Mouse (Mus musculus): ENCODE measurements around the gene Neu2.
A peak's percentile ranks its signal among the peaks of the same experiment; 100 is the strongest.

Gene Neu2

DNA sequence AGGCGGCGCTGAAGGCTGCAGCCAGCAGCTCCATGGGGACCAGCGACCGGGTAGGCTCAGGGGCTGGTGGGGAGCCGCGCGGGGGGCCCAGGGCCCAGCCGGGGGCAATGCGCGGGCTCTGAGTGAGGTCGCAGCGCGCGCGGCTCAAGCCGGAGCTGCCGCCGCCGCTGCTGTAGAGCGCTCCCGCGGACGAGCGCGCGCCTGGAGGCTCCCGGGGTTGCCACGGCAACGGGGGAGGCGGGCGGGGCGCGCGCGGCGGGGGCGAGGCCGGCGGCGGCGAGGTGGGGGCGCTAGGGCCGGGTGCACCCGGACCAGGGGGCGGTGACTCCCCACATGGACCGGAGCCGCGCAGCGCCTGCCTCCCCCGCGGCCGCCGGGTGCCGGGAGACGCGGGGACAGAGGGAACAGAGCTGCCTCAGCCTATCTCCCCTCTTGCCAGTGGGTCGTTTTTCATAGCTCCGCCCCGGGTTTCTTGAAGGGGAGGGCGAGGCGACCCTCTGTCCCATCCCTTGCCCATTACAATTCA lies 540 bp downstream of the Neu2 start:
- no peaks in the 10 kb centered on the region for H3K27me3 ChIP-seq (ENCODE audit: control insufficient read depth, insufficient read depth, low read length, poor library complexity, severe bottlenecking)
- no peaks in the 10 kb centered on the region for H3K36me3 ChIP-seq (ENCODE audit: control insufficient read depth, insufficient read depth, low read length, poor library complexity, severe bottlenecking)
- peak; percentile 13 for DNase-seq (ENCODE audit: low read depth, low spot score)

DNA sequence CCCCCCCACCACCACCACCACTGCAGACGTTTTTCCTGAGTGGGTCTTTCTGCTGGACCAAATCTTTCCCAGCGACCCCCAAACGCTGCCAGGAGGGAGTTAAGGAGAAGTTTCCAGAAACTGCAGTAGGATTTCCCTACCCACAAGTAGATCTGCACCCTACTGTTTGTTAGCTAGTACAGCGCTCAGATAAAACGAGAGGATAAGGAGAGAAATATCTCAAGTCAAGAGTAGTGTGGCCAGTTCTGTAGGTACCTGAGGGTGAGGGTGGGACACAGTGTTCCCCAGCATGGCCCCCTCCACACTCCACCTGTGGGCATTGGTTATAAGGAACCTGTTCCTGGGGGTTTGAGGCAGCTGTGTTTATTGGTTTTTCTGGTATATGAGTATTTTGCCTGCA lies 1.2 kb downstream of the Neu2 start:
- DNase-seq (ENCODE audit: low read depth, low spot score): no peak
- Histone ChIP-seq H3K36me3 (ENCODE audit: control insufficient read depth, insufficient read depth, low read length, poor library complexity, severe bottlenecking) (no peaks in the 10 kb centered on the region), H3K27me3 (ENCODE audit: control insufficient read depth, insufficient read depth, low read length, poor library complexity, severe bottlenecking) (no peaks in the 10 kb centered on the region)

DNA sequence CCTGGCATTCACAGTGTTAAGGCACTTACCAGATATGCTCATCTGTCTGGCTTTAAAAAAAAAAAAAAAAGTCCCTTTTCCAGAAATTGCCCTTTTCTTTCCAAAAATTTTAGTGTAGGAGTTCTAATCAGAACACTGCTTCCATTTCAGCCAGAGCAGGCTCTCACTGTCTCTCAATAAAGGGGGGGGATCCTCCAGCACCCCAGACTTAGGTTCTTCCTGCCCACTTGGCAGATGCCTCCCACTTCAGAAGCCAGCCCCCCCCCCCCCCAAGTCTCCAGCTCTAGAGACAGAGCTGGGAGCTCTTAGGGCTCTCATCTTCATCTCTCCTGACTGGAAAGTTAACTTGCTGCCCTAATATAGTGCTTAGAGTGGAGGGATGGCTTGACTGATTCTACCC lies 10.8 kb downstream of the Neu2 start:
- DNase-seq (ENCODE audit: low read depth, low spot score): no peak
- no peaks in the 10 kb centered on the region for H3K27me3 ChIP-seq (ENCODE audit: control insufficient read depth, insufficient read depth, low read length, poor library complexity, severe bottlenecking)

DNA sequence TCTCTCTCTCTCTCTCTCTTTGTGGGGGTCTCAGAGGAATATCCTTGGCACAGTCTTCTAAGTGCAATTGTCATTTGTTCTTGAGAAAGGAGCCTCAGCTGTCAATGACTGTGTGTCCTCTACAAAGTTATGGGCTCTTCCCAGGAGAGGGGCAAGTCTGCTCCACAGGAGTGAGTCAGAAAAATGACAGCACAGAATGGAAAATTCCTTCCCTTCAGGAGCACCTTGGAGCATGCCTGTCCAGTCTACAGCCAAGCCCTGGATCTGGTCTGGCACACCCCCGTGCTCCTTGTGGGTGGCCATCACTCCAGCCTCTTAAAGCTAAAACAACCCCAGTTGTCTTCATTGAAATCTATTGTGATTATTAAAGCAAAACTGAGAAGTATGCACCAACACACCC lies 11.8 kb downstream of the Neu2 start:
- no peaks in the 10 kb centered on the region for H3K36me3 ChIP-seq (ENCODE audit: control insufficient read depth, insufficient read depth, low read length, poor library complexity, severe bottlenecking)
- H3K27me3 ChIP-seq (ENCODE audit: control insufficient read depth, insufficient read depth, low read length, poor library complexity, severe bottlenecking): no peaks in the 10 kb centered on the region
- no peak for DNase-seq (ENCODE audit: low read depth, low spot score)

More for the DNA sequence above, 10.8 kb downstream of the Neu2 start:
- H3K36me3 ChIP-seq (ENCODE audit: control insufficient read depth, insufficient read depth, low read length, poor library complexity, severe bottlenecking): no peaks in the 10 kb centered on the region

DNA sequence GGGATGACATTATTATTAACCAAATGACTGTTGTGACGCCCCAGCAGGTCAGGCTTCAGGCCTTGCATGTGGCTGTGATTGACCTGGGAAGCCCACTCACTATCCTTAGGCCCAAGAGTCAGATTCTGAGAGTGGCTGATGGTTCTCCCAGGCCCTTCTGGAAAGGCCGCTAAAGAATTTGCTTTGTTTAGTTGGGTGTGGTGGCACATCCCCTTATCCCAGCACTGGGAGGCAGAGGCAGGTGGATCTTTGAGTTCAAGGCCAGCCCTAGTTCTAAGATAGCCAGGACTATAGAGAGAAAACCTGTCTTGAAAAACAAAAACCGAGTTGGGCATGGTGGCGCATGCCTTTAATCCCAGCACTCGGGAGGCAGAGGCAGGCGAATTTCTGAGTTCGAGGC lies 15.4 kb downstream of the Neu2 start:
- H3K36me3 ChIP-seq (ENCODE audit: control insufficient read depth, insufficient read depth, low read length, poor library complexity, severe bottlenecking): no peaks in the 10 kb centered on the region
- no peak for DNase-seq (ENCODE audit: low read depth, low spot score)

DNA sequence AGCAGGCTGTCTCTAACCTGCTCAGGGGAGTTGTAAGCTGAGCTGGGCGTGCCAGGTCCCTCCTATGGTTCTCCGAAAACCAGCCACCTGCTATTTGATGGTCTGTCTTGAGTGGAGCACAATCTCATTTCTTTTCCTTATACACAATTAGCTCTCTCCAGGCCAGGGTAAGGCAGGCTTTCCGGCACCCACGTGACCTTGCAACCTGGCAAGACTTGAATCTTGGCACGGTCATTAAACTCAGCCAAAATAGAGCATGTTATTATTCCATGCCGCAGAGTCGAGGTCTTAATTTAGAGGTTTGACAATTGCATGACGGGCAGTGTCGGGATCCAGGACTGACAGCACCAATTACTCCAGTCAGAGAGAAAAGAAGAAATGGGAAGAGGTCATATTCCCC lies 17.5 kb downstream of the Neu2 start:
- H3K36me3 ChIP-seq (ENCODE audit: control insufficient read depth, insufficient read depth, low read length, poor library complexity, severe bottlenecking): no peaks in the 10 kb centered on the region
- DNase-seq (ENCODE audit: low read depth, low spot score): no peak
- H3K27me3 ChIP-seq (ENCODE audit: control insufficient read depth, insufficient read depth, low read length, poor library complexity, severe bottlenecking): no peaks in the 10 kb centered on the region

More for the DNA sequence above, 15.4 kb downstream of the Neu2 start:
- no peaks in the 10 kb centered on the region for H3K27me3 ChIP-seq (ENCODE audit: control insufficient read depth, insufficient read depth, low read length, poor library complexity, severe bottlenecking)

DNA sequence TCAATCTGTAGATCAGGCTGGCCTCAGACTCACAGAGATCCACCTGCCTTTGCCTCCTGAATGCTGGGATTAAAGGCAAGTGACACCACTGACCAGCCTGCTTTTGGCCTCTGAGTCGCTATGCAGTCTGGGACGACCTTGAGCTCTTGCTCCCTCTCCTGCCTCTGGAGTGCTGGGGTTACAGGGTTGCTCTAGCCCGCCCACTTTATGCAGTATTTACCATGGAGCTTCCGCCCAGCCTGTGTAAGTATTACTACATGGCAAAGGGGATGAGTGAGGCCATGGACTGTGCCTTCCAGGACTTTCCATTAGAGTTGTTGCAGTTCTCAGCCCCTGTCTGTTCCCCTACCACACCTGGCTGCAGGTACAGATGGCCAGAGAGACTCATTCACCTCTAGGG lies 22.7 kb downstream of the Neu2 start:
- Histone ChIP-seq H3K36me3 (ENCODE audit: control insufficient read depth, insufficient read depth, low read length, poor library complexity, severe bottlenecking) (no peaks in the 10 kb centered on the region), H3K27me3 (ENCODE audit: control insufficient read depth, insufficient read depth, low read length, poor library complexity, severe bottlenecking) (no peaks in the 10 kb centered on the region)
- no peak for DNase-seq (ENCODE audit: low read depth, low spot score)

DNA sequence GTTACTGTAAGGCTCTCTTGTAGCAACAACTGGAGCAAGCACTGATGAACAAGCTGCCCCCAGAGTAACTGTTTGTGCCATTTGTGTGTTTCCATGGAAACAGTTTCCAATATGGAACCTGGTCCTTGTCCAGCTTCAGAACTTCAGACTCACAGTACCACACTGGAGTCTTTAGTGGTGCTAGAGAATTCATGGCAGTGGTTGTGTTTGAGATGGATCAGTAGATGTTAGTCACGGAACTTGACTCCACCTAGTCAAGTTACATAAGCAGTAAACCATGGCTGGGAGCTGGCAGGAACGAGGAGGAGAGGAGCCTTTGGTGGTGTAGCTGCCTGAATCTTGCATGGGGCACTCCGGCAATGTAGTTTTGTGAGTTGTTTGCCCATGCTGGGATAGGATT lies 24.4 kb downstream of the Neu2 start:
- no peak for DNase-seq (ENCODE audit: low read depth, low spot score)
- Histone ChIP-seq H3K27me3 (ENCODE audit: control insufficient read depth, insufficient read depth, low read length, poor library complexity, severe bottlenecking) (no peaks in the 10 kb centered on the region), H3K36me3 (ENCODE audit: control insufficient read depth, insufficient read depth, low read length, poor library complexity, severe bottlenecking) (no peaks in the 10 kb centered on the region)

DNA sequence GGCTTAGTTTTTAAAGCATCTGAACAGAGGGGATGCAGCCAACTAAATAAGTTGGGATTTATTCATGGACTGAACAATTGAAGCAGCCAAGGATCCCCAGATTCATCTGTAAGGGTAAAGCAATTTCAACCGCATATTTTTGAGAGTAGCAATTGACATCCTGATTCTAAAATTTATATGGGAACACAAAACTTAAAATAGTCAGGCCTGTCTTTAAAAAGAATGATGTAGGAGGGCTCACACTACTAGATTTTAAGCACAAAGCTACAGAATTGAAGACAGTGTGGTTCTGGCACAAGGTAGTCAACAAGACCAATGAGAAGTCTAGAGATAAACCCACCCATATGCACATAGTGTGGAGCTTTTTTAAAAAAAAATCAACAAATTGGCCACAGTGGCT lies 27.3 kb downstream of the Neu2 start:
- no peaks in the 10 kb centered on the region for H3K36me3 ChIP-seq (ENCODE audit: control insufficient read depth, insufficient read depth, low read length, poor library complexity, severe bottlenecking)
- no peaks in the 10 kb centered on the region for H3K27me3 ChIP-seq (ENCODE audit: control insufficient read depth, insufficient read depth, low read length, poor library complexity, severe bottlenecking)
- DNase-seq (ENCODE audit: low read depth, low spot score): no peak

DNA sequence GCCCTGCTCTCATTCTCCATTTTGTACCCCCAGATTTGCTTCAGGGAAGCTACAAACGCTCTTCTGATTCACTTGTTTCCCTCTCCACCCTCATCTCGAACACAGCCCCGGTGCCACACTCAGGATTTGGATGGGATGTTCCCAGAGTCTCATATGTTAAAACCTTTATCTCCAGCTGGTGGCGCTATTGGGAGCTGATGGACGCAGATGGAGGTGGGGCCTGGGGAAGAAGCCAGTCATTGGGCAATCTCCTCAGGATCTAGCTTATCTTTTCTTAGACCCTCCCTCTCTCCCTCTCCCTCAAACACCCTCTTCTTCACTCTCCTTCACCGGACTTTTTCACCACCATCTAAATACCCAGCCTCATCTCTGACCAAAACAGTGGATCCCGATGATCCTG lies 31.9 kb downstream of the Neu2 start:
- DNase-seq (ENCODE audit: low read depth, low spot score): peak; percentile 60
- Histone ChIP-seq H3K36me3 (ENCODE audit: control insufficient read depth, insufficient read depth, low read length, poor library complexity, severe bottlenecking) (no peaks in the 10 kb centered on the region), H3K27me3 (ENCODE audit: control insufficient read depth, insufficient read depth, low read length, poor library complexity, severe bottlenecking) (no peaks in the 10 kb centered on the region)

DNA sequence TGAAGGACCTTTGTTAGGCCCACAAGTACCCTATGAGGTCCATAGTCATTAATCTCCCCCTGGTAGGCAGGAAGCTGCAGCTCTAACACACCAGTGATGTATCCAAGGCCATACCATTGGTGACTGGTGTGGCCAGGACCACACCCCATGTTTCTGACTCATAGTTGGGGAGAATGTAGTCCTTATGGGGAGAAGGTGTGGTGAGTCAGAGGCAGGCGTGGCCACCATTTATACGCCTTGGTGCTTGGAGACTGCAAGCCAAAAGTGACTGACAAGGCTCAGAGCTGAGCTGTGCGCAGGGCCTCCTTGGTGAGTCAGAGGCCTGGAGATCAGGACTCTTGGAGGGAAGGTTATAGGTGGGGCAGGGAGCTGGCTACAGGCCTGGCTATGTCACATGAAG lies 41.3 kb downstream of the Neu2 start:
- Histone ChIP-seq H3K27me3 (ENCODE audit: control insufficient read depth, insufficient read depth, low read length, poor library complexity, severe bottlenecking) (no peaks in the 10 kb centered on the region), H3K36me3 (ENCODE audit: control insufficient read depth, insufficient read depth, low read length, poor library complexity, severe bottlenecking) (no peaks in the 10 kb centered on the region)
- DNase-seq (ENCODE audit: low read depth, low spot score): no peak

DNA sequence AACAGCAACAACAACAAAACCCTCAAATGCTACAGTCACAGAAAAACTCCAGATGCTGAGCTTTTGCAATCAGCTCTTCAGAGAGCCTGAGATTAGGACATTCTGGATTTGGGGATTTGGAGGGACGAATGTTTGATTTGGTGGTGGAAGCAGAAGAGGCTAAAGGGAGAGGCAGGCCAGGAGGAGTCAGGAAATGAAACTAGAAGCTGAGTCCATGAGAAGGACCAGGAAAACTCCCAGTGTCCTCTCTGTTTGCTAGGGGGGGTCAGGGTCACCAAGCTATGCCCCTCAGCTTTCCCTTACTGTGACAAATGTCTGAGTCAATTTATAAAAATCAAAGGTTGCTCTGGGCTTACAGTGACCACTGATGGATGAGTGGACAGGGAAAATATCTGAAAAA lies 43.9 kb downstream of the Neu2 start:
- no peaks in the 10 kb centered on the region for H3K36me3 ChIP-seq (ENCODE audit: control insufficient read depth, insufficient read depth, low read length, poor library complexity, severe bottlenecking)
- no peaks in the 10 kb centered on the region for H3K27me3 ChIP-seq (ENCODE audit: control insufficient read depth, insufficient read depth, low read length, poor library complexity, severe bottlenecking)
- DNase-seq (ENCODE audit: low read depth, low spot score): no peak

DNA sequence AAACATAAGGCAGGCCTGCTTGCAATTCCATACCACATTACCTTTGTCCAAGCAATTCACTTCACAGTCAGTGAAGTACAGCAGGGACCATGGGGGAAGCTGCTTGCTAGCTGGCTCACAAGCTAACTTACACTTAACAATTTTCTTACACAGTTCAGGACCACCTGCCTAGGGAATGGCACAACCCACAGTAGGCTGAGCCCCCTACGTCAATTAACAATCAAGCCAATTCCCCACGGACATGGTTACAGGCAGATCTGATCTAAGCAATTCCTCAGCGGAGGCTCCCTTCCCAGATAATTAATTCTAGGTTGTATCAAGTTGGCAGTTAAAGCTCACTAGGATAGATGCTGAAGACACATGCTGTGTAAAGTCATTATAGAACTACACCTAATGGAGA lies 53.3 kb downstream of the Neu2 start:
- Histone ChIP-seq H3K27me3 (ENCODE audit: control insufficient read depth, insufficient read depth, low read length, poor library complexity, severe bottlenecking) (no peaks in the 10 kb centered on the region), H3K36me3 (ENCODE audit: control insufficient read depth, insufficient read depth, low read length, poor library complexity, severe bottlenecking) (no peaks in the 10 kb centered on the region)
- no peak for DNase-seq (ENCODE audit: low read depth, low spot score)

DNA sequence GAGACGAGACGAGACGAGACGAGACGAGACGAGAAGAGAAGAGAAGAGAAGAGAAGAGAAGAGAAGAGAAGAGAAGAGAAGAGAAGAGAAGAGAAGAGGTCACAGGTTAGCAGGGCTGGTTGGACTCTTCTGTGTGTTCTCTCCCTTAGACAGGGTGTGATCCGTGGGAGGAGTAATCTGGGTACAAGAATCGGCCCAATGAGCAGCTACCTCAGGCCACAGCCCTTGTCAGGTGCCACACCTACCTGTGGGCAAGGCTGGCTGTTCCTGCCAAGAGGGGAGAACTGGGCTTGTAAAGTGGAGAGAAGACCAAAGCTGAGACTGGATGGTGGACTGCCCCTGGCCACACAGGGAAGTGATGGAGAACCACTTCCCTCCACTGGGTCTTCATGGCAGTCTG lies 56.1 kb downstream of the Neu2 start:
- DNase-seq (ENCODE audit: low read depth, low spot score): no peak
- Histone ChIP-seq H3K36me3 (ENCODE audit: control insufficient read depth, insufficient read depth, low read length, poor library complexity, severe bottlenecking) (no peaks in the 10 kb centered on the region), H3K27me3 (ENCODE audit: control insufficient read depth, insufficient read depth, low read length, poor library complexity, severe bottlenecking) (no peaks in the 10 kb centered on the region)

DNA sequence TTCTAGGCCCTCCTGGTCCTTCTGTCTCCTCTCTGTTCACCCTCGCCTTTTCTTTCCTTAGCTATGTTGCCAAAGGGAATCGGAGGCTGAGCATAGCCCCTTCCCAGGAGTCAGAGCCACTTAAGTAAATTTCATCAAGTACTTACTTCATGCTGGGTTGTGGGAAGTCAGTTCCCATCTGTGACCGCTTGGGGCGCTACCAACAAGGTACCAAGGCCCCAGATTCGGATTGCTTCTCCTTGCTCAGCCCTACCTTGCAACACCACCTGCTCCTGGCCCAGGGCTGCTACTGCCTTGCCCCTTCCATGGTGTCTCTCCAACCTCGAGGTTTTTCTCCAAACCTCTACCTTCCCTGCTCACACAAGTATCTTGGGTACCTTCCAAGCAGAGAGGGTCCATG lies 58.7 kb downstream of the Neu2 start:
- H3K36me3 ChIP-seq (ENCODE audit: control insufficient read depth, insufficient read depth, low read length, poor library complexity, severe bottlenecking): no peaks in the 10 kb centered on the region
- DNase-seq (ENCODE audit: low read depth, low spot score): peak; percentile 67
- no peaks in the 10 kb centered on the region for H3K27me3 ChIP-seq (ENCODE audit: control insufficient read depth, insufficient read depth, low read length, poor library complexity, severe bottlenecking)

DNA sequence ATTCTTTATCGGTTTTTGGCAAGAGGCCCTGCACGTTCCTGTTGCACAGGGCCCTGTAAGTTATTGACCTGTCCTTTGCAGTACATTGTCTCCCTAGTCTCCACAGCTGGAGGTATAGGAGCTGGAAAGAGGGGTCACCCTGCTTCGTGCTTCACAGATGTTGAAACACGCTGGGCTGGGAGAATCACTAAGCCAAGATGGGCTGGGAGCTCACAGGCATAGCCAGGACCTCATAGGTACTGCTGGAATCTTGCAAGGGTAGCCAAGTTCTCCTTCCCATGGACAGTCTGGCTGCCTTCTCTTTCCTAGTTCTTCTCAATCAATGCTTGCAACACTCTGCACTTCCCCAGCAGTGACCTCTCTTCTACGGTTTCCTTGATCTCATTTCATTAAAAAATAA lies 63.6 kb downstream of the Neu2 start:
- DNase-seq (ENCODE audit: low read depth, low spot score): no peak
- H3K36me3 ChIP-seq (ENCODE audit: control insufficient read depth, insufficient read depth, low read length, poor library complexity, severe bottlenecking): no peaks in the 10 kb centered on the region
- H3K27me3 ChIP-seq (ENCODE audit: control insufficient read depth, insufficient read depth, low read length, poor library complexity, severe bottlenecking): no peaks in the 10 kb centered on the region
